8 mouse cellular contexts compared by ENCODE assay signal in the genomic region with DNA sequence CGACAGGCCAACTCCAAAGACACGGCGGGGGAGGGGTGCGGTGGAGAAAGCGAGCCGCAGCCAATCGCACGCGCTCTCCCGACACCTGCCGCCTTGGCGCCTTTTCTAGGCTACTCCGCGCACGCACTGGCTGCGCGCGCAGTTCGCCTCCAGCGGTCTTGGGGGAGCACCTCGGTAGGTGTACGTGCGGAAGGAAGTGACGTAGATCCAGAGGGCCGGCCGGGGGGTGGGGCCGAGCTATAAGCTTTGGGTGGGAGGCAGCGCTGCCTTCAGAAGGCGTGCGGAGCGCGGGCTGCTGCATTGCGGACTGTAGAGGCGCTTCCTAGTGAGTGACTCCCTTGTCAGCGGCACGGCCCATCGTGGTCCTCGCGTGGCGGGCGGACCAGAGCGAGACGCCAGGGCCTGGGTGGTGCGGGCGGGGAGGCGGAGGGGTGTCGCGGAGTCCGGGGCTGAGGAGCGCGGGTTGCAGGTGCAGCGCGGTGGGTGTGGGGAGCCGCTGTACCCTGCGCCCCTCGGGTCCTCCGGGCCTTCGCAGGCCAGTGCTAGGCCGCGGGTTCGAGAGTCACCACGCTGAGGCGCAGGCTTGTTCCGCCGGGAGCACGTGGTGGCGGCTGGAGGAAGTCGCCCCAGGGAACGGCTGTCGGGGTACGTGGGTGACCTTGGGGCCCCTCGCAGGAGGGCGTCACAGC. TPM values are rescaled to one million over a fixed set of nuclear protein-coding genes. Genes with fewer than 3 reads are reported as not detected.
DNase-seq lines count a peak whose midpoint lies in the region; ATAC-seq and TF ChIP-seq lines count a peak whose summit lies in the region.

A gene (plus strand): TSS at position 209 of the 689 bp plus-strand sequence.

- H3K27me3 ChIP-seq in hindbrain, postnatal 0 days (ENCODE audit: insufficient read depth, low read length) = no peaks in the 10 kb centered on the region

- peak; percentile 100 for DNase-seq in ZHBTc4 (ENCODE audit: low read depth, low spot score)
- DNase-seq in gastrocnemius, adult 2 months = peak; percentile 98
- peak; percentile 100 for DNase-seq in hindbrain, postnatal 0 days (ENCODE audit: low spot score)
- peak; percentile 95 for DNase-seq in left cerebral cortex, adult 2 months (ENCODE audit: extremely low spot score in 1 of 2, low spot score in 2 of 2)
- peak; percentile 95 to 96 for DNase-seq in right cerebral cortex, adult 2 months (ENCODE audit: low spot score in 2 of 2)
- peak; percentile 97 for DNase-seq in urinary bladder, postnatal 14 days (ENCODE audit: low spot score)

- H3K4me2 ChIP-seq in hindbrain, postnatal 0 days (ENCODE audit: low read depth, low read length) = peak within 1 kb of the TSS; percentile 69

- peak within 1 kb of the TSS; percentile 75 for H3K9ac ChIP-seq in hindbrain, postnatal 0 days (replicated peaks; ENCODE audit: low read length)

- ATAC-seq in common myeloid progenitor, adult 5-6 weeks (replicated peaks; ENCODE audit: low read depth, poor library complexity, severe bottlenecking) = peak; percentile 96
- ATAC-seq in hindbrain, postnatal 0 days = peak; percentile 98
- ATAC-seq in megakaryocyte, adult 5-6 weeks (ENCODE audit: poor library complexity, severe bottlenecking) = peak; percentile 95

- intact Hi-C loops in gastrocnemius, adult 2 months (cut with DNase I) = loop anchor here (2.0 kb wide), 2 partner anchors 84 to 102 kb away; no protein-coding TSS in a partner anchor
- intact Hi-C loops in left cerebral cortex, adult 2 months (cut with DNase I) = loop anchor here (1.0 kb wide), 1 partner anchor 93 kb away; no protein-coding TSS in a partner anchor

- TF ChIP-seq CTCF in gastrocnemius, adult 2 months (IDR thresholded peaks at IDR 0.05) = no peak
- no peak; the same call in 1 of the 2 replicates for TF ChIP-seq CTCF in hindbrain, postnatal 0 days (IDR thresholded peaks at IDR 0.05; ENCODE audit: low read depth)
- TF ChIP-seq CTCF in left cerebral cortex, adult 2 months (IDR thresholded peaks at IDR 0.05) = no peak; the same call in 1 of the 2 replicates

- under 1% methylated on average over 73 of the region's 73 CpGs for WGBS in hindbrain, postnatal 0 days

- H3K9me3 ChIP-seq in hindbrain, postnatal 0 days (ENCODE audit: low read length) = no peaks in the 10 kb centered on the region

- peak within 1 kb of the TSS; percentile 86 for H3K4me3 ChIP-seq in gastrocnemius, adult 2 months
- H3K4me3 ChIP-seq in hindbrain, postnatal 0 days (ENCODE audit: low read length) = peak within 1 kb of the TSS; percentile 81
- peak within 1 kb of the TSS; percentile 83 for H3K4me3 ChIP-seq in left cerebral cortex, adult 2 months

- no peaks in the 10 kb centered on the region for H3K36me3 ChIP-seq in hindbrain, postnatal 0 days (ENCODE audit: insufficient read depth, low read length)

- H3K27ac ChIP-seq in gastrocnemius, adult 2 months = peak within 1 kb of the TSS; percentile 97
- peak within 1 kb of the TSS; percentile 93 for H3K27ac ChIP-seq in hindbrain, postnatal 0 days
- peak within 1 kb of the TSS; percentile 87 for H3K27ac ChIP-seq in left cerebral cortex, adult 2 months

- H3K4me1 ChIP-seq in hindbrain, postnatal 0 days (ENCODE audit: insufficient read depth, low read length) = peaks cover 8% of the 10 kb centered on the region

RNA-seq across cellular contexts. Expression of the gene that starts here (rescaled TPM):
- total RNA-seq in common myeloid progenitor, adult 5-6 weeks (2017) = 133 and 139 TPM in 2 replicates
- 100 to 1,000 TPM in 1 of 2 experiments, 10 to 100 TPM in 1; 77.4 to 174 TPM for total RNA-seq in gastrocnemius, adult 2 months (2021)
- total RNA-seq in hindbrain, postnatal 0 days (2014; rRNA removed) = 51.9 and 56.3 TPM in 2 replicates
- polyA plus RNA-seq in hindbrain, postnatal 0 days (2015; fragmentation: Nextera tagmentation; extraction: Ambion mirVana) = 38.3 and 40.0 TPM in 2 replicates
- total RNA-seq in left cerebral cortex, adult 2 months (2021) = 10 to 100 TPM; 68.3 to 85.0 TPM
- total RNA-seq in megakaryocyte, adult 5-6 weeks (2015) = 29.5 and 41.5 TPM in 2 replicates
- 29.6 and 44.3 TPM in 2 replicates for total RNA-seq in megakaryocyte, adult 5-6 weeks (2017)

Comparison
In these comparisons a context has a peak if more than half of its experiments do, and no peak if none do; other contexts are left out.
1. Peak in every context shown above with its lines: DNase-seq, ATAC-seq, H3K4me3 ChIP-seq and H3K27ac ChIP-seq.